Mouse (Mus musculus) left cerebral cortex, adult 11 months (tissue): ENCODE measurements around the gene Prr3.
"Not testable (repeated sequence)": the region's sequence is repeated elsewhere in the genome, so short reads cannot be mapped to it uniquely, and the experiment has no call there.

Experiments used
- DNase-seq: peaks from one replicate; pipeline ENCODE4 v3.0.0; 2022; ENCODE audit warnings: low spot score

The Prr3 gene

DNA sequence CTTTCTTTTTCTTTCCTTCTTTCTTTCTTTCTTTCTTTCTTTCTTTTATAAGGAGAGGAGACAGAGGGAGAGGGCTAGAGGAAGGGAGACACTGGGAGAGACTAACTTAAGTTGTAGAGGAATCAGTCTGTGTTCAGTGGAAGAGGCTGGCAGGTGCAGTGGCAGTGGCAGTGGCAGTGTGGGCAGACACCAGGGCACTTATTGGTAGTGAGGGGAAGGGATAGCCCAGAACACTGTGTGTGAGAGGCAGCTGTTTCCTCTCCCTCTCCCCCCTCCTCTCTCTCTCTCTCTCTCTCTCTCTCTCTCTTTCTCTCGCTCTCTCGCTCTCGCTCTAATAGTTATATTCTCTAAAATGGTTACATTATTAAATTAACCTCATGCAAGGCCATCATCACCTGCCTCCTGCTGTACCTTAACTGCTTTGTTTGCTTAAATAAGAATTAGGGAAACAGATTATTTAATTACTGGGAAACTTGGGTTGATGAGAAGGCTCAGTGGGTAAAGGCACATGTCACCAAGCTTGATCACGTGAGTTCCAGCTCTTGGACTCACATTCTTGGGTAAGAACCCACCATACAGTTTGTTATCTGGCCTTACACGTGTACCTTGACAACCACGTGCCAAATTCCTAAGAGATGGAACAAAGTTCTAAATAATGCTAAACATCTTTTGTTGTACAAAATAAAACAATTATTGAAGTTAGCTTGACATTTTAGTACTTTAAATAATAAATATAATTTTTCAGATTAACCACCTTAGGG lies 18.7 kb upstream of the Prr3 start:
- no peak for DNase-seq

GRCm38 (mm10) chr17:35997713-35998510 lies 17.9 kb upstream of the Prr3 start:
- DNase-seq = no peak

DNA sequence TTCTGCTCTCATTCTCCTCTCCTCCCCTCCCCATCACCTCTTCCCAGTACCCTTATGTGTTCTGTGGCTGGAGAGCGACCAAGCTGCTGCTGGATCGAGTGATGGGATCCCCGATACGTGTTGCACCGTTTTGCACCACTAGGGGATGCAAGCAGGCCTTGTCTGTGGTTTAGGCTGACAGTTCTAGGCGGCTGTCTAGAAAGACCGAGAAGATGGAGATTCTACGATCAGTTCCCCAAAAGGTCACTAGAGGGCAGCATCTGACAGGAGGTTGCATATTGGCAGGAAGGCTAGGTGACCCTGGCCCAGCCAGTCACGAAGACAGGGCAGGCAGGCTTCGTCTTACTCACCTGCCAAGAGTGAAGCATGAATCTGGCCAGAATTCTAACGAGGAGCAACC lies 16.9 kb upstream of the Prr3 start:
- peak; percentile 90 for DNase-seq

DNA sequence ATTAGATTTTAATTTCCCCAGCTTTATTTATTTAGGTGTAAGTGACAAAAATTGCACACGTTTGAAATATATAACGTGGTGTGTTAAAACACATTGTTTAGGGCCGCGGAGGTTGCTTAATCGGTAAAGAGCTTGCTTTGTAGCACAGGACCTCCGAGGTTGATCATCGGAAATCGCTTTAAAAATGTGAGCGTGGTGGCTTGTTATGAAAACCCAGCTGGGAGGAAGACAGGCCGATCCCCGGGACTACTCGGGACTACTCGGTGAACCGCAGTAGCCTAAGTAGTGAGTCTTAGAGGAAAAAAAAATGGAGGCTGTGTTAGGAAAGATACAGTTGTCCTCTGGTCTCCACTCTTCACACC lies 14.8 kb upstream of the Prr3 start:
- DNase-seq = no peak

DNA sequence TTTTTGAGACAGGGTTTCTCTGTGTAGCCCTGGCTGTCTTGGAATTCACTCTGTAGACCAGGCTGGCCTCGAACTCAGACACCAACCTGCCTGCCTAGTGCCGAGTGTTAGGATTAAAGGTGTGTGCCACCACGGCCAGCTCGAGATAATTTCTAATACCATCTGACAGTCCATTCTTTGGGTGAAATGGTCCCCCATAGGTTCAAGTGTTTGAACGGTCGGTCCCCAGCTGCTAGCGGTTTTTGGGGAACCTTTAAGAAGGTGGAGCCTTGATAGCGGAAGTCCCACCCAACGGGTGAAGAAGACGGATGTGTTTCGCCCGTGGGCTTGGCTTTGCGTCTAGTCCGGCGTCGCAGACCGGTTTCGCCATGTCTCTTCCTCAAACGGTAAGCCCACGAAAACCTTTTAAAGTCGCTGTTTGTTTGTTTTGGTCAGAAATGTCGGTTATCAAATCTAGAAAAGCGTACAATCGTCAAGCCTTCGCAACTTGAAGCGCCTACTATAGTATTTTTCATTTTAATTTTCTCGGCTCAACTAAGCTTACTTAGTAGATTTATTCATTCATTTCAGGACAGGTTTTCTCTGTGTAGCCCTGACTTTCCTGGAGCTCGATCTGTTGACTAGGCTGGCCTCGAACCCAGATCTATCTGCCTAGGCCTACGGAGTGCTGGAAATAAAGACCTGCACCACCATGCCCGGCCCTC lies 14.3 kb upstream of the Prr3 start:
- peak; percentile 65 for DNase-seq

GRCm38 (mm10) chr17:35993675-35994074 lies 13.6 kb upstream of the Prr3 start:
- DNase-seq = peak; percentile 61

DNA sequence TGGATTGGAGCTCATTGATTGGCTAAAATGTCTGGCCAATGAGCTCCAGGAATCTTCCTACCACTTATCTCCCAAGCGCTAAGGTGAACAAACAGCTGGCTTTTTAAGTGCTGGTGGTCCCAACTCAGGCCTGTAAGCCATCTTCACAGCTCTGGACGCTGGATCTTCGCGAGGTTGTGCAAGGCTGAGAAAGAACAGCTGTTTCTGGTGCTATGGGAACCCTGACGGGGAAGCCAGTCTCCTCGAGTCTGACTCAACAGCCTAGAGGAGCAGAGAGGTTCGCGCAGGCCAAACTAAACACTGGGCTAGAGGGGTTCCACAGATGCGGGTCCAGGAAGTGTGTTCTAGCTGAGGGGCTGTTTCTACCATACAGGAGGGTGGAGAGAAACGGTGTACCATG lies 11.7 kb upstream of the Prr3 start:
- DNase-seq = no peak

- DNase-seq = no peak
These were observed 1.7 kb upstream of the Prr3 start for GRCm38 (mm10) chr17:35981776-35982175.

DNA sequence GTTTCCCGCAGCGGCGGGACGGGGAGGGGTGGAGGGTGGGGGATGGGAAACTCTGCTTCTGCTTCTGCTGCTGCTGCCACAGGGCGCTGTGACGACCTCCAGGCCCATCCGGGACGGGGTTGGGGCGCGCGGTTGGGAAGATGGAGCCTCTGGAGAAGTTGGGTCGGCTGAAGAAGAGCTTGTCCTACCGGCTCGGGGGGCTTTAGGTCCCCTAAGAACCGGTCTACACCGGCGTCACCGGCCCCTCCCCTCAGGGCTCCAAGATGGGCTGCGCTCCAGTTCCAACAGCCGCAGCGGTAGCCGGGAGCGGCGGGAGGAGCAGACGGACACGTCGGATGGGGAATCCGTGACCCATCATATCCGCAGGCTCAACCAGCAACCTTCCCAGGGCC lies 323 bp upstream of the Prr3 start:
- DNase-seq = no peak

DNA sequence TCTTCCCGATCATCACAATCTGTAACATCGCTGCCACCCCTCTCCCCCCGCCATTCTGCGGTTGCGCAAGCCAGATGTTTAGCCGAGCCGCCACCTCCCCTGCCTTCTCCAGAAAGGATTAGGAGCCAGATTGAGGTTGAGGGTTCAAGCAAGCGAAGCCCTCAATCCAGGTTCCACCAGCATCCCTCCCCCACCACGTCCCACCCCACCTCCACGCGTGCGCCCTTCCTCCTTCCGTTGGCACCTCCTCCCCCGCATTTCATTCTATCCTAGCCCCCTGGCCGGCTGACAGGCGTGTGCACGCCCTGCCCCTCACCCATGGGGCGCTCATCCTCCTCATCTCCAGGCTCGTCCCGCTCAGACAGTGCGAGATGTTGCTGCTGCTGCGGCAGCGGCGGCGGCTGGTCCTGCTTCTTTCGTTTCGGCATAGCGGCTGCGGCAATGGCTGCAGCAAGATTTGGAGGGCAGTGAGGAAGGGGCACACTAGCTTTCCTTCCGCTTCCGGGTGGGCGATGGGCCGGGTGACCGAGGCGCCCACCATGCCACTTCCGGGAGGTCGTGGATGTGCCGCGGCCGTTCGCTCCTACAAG lies 1.1 kb downstream of the Prr3 start:
- no peak for DNase-seq

GRCm38 (mm10) chr17:35972131-35972530 lies 7.9 kb downstream of the Prr3 start:
- no peak for DNase-seq

DNA sequence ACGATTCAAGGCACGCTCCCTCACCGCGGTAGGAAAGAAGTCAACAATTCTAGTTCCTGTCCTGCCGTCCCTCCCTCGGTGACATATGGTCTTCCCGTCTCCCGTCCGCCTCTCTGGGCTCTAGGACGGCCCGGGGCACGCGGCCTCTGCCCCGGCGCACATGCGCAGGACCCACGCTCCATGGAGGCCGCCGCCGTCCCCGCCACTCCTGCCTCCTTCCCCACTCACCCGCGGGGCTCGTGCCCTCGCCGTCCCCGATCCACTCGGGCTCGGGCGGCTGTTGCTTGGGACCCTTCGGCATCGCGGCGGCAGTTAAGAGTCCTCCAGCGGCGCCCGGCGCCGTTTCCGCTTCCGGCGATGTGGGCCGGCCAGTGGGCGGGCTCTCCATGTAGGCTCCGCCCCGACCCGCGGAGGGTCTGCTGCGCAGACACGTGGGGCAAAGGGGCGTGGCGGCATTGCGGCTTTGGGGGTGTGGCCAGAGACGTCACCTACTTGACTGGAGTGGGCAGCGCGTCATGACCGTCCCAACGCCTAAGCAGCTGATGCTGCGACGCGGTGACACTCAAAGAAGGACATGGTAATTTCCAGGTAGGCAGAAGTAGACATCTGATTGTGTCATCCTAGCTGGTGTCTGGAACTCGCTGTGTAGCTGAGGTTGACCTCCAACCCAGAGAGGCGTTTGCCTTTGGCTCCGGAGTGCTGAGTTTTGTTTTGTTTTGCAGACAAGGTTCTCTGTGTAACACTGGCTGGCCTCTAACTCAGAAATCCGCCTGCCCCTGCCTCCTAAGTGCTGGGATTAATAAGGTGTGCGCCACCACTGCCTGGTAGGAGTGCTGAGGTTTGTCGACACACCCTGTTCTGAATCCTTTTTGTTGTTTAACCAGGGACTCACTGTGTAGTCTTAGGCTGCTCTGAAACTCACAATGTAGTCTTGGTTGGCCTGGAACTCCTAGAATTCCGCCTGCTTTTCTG lies 10.3 kb downstream of the Prr3 start, which contains the start of gene Abcf1:
TSS of gene Abcf1 (minus strand) at position 344 of the 972 bp plus-strand sequence.
- DNase-seq = peak; percentile 97

DNA sequence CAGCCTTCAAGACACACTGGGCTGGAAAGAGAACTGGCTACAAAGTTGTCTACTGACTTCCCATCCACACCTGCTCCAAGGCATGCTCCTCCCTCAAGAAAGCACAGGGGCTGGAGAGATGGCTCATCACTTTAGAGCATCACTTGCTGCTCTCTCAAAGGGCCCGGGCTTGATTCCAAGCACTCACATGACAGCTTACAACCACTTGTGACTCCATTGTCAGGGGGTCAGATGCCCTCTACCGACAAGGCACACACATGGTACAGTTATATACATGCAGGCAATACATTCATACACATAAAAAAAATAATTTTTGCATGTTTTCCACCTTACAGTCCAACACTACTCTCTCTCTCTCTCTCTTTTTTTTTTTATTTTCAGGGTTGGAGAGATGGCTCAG lies 12.4 kb downstream of the Prr3 start:
- no peak for DNase-seq

DNA sequence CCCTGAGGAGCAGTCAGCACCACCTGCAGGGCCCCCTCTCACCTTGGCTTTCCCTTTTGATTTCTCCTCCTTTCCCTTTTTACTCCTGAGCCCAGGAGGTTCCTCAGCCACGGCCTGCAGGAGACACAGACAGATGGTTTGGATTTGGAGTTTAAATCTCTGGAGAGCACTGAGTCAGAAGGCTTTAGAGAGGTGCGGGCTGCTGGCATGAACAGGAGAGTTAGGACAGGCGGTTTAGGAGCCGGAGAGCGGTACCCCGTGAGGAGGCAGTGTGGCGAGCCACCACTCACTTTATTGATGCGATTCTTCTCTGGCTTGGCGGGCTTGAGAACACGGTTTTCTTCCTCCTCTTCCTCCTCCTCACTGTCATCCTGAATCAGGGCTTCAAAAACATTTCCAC lies 16.8 kb downstream of the Prr3 start:
- DNase-seq = no peak

DNA sequence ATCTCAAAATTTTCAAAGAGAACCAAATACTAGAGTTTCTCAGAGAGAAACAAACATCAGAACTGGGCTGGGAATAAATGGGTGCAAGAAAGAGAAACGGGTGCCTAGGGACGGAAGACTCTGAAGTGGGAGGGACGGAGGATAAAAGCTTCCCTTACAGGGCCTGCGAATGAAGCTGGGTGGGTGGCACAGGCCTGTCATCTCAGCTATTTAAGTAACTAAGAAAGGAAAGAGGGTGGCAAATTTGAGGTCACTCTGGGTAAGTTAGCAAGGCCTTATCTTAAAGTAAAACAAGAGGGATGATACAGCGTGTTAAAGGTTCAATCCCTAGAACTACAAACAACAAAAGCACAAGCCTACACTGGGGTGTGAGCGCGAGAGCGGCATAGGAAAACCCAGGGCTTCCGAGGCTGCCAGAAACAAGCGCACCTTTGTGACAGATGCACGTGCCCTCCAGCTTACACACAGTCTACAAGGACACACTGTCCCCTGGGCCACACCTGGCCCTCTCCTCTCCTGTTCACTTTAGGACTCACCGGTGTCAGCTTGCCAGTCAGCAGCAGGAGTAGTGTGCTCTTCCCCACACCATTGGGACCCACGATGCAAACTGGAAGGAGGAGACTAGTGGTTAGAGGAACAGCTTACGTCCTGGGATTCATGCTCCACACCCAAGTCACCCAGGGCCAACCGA lies 21.4 kb downstream of the Prr3 start:
- DNase-seq = no peak

DNA sequence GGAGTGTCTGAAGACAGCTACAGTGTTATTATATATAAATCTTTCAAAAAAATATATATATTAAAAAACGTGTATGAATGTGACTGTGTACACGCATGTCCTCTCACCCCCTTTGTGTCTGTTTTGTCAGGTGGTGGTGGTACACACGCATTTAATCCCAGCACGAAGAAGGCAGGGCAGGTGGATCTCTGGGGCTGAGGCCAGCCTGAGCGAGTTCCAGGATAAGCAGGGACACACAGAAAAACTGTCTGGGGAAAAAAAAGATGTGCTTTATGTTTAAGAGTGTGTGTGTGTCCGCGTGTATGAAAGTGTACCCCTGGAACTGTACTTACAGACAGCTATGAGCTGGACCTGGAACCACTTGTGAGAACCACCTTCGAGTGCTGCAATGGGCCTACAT lies 25.4 kb downstream of the Prr3 start:
- no peak for DNase-seq

- DNase-seq = not testable (repeated sequence)
These were observed 27.5 kb downstream of the Prr3 start for GRCm38 (mm10) chr17:35952559-35952958.

DNA sequence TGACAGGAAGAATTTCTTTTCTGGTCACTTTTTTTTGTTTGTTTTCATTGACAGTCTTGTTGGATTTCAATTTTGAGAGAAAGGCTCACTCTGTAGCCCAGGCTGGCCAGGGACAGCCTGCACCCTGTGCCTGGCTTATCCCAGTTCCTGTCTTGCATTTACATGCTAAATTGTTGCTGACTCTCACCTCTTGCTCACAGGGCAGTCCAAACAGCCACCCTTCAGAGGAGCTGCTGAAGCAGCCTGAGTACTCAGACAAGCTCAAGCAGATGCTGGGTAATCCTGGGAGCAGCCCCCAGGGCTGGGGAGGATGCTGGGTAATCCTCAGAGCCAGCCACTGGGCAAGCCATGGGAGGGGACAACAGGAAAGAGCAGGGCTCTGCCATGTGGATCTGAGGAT lies 29.1 kb downstream of the Prr3 start:
- not testable (repeated sequence) for DNase-seq

- DNase-seq = no peak
These were observed 40.1 kb downstream of the Prr3 start for GRCm38 (mm10) chr17:35939941-35940340.

DNA sequence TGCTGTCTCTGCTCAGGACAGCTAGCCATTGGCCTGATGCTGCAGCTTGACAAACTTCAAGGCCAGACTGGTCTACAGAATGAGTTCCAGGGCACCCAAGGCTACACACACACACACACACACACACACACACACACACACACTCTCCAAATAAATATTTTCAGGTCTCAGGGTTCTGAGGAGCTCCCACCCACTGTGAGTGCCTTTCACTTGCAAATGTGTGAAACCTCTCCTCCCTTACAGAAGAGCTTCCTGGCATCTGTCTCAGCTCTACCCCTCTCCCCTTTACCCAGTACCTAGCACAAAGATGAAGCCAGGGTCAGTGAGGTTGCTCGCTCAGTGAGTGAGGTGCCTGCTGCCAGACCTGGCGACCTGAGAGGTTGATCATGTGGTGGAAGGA lies 40.9 kb downstream of the Prr3 start:
- DNase-seq = no peak
